Mouse (Mus musculus) ES-E14 (cell line): ENCODE data around the gene Frmd5. TPM values are rescaled to one million over a fixed set of nuclear protein-coding genes. Genes with fewer than 3 reads are reported as not detected.

ENCODE experiments used
- DNase-seq: peaks from one replicate; pipeline ENCODE4 v3.0.0-alpha.2; 2013; ENCODE audit warnings: low read depth, low spot score
- H3K27ac ChIP-seq: 2 replicates; pipeline ENCODE4 v1.5.1; 2012; ENCODE audit warnings: low read depth, mild to moderate bottlenecking, low read length, moderate library complexity, mixed read lengths; ENCODE audit not compliant: poor library complexity, insufficient read depth, severe bottlenecking
- H3K36me3 ChIP-seq: 2 replicates; pipeline ENCODE4 v1.6.1; 2012; ENCODE audit warnings: mild to moderate bottlenecking, low read length, moderate library complexity, mixed read lengths; ENCODE audit not compliant: control insufficient read depth, poor library complexity, insufficient read depth, severe bottlenecking
- H3K4me1 ChIP-seq, 2 experiments: fragments of 150-350 bp in 1 of 2; sonication (generic) in 1 of 2; 2 replicates each; pipeline ENCODE4 v1.6.1; 2012; ENCODE audit warnings: low read length in 2 of 2, mild to moderate bottlenecking in 1 of 2, mixed read lengths in 1 of 2; ENCODE audit not compliant: control insufficient read depth in 2 of 2, insufficient read depth in 2 of 2, poor library complexity in 1 of 2
- H3K4me3 ChIP-seq, 2 experiments: fragments of 150-350 bp in 1 of 2; sonication (generic) in 1 of 2; 2 replicates each; pipeline ENCODE4 v1.5.1; 2012; ENCODE audit warnings: low read length in 2 of 2, low read depth in 1 of 2, mild to moderate bottlenecking in 1 of 2, mixed read lengths in 1 of 2; ENCODE audit not compliant: insufficient read depth in 1 of 2, poor library complexity in 1 of 2, severe bottlenecking in 1 of 2
- H3K9ac ChIP-seq: 2 replicates; pipeline ENCODE4 v1.6.1; 2012; ENCODE audit warnings: low read depth, mild to moderate bottlenecking, low read length, mixed read lengths; ENCODE audit not compliant: poor library complexity, insufficient read depth, severe bottlenecking
- H3K9me3 ChIP-seq: fragments of 150-350 bp; sonication (generic); 2 replicates; pipeline ENCODE4 v1.6.1; 2012; ENCODE audit warnings: low read depth, mild to moderate bottlenecking, low read length; ENCODE audit not compliant: control insufficient read depth, insufficient read depth
- CHD2 ChIP-seq: IDR thresholded peaks from 2 replicates; pipeline ENCODE4 v1.6.1; 2014; ENCODE audit warnings: mild to moderate bottlenecking, low read depth, low read length, inconsistent platforms
- HCFC1 ChIP-seq: IDR thresholded peaks from 2 replicates; pipeline ENCODE4 v1.6.1; 2012; ENCODE audit warnings: low read length, inconsistent platforms, borderline replicate concordance; ENCODE audit not compliant: insufficient read depth
- MAFK ChIP-seq: IDR thresholded peaks from 2 replicates; pipeline ENCODE4 v1.6.1; 2014; ENCODE audit warnings: mild to moderate bottlenecking, low read depth, low read length, inconsistent platforms; ENCODE audit not compliant: insufficient read depth
- ZC3H11A ChIP-seq: IDR thresholded peaks from 2 replicates; pipeline ENCODE4 v1.6.1; 2012; ENCODE audit warnings: low read depth, mild to moderate bottlenecking, inconsistent platforms, low read length, borderline replicate concordance
- ZNF384 ChIP-seq: IDR thresholded peaks from 2 replicates; pipeline ENCODE4 v1.6.1; 2012; ENCODE audit warnings: low read depth, low read length, inconsistent platforms
- in situ Hi-C, 2 experiments: fragments of 600-800 bp; cut with MboI; formaldehyde crosslinking; loops; one replicate each; pipeline ENCODE4 v1.15.1; 2025; ENCODE audit warnings: low sequenced_read_pairs in 2 of 2, inconsistent platforms in 1 of 2; ENCODE audit not compliant: unreplicated experiment in 2 of 2
- total RNA-seq: library from RNA; depleted of rRNA; stranded (reverse); fragments of 300-350 nt; gene quantifications from 2 replicates; pipeline ENCODE4 v1.2.3, GENCODE M21; 2012

Gene Frmd5
- total RNA-seq, 1 experiment = 4.8 TPM

DNA sequence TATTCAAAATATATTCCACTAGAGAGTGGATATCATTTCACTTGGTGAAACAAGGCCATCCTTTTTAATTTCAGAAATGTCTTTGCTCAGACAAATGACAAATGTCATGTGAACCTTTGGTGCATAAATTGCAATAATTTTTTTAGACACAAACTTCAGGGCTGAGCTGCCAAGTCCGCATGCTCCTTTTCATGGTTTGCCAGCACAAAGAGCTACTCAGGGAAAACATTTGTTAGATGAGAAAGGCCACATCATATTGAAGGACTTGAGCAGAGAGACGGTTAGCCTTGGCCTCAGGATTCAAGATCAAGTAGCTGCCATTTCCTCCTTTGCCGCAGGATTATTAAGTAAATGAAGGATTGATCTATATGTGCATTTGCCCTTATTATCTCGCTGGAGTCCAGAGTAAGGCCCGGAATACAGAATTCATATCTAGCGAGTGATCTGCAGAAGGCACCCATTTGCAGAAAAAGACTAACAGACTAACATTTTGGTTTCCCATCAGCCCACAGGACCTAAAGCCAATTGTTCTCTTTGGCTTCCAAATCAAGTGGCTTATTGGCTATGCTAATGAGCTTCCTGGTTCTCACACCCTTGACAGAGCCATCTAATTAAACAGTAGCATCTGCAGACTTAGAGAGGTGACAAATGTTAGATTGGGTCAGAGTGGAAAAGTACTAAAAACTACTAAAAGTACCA lies 146.3 kb downstream of the Frmd5 start:
- no peak overlapping the region for H3K9ac ChIP-seq
- DNase-seq = no peak
- no peak for TF ChIP-seq MAFK
- no peak for TF ChIP-seq ZC3H11A
- TF ChIP-seq HCFC1 = no peak
- no peak for TF ChIP-seq ZNF384
- no peak for TF ChIP-seq CHD2
- no peaks in the 10 kb centered on the region for H3K9me3 ChIP-seq
- no peak overlapping the region for H3K4me3 ChIP-seq
- in situ Hi-C loops = no loop called here
- no peaks in the 10 kb centered on the region for H3K36me3 ChIP-seq
- H3K27ac ChIP-seq = no peak overlapping the region
- H3K4me1 ChIP-seq = no peaks in the 10 kb centered on the region

GRCm38 (mm10) chr2:121659350-121659749 lies 147.5 kb downstream of the Frmd5 start:
- no peaks in the 10 kb centered on the region for H3K4me1 ChIP-seq
- no peak for DNase-seq
- H3K27ac ChIP-seq = no peak overlapping the region
- no peak overlapping the region for H3K4me3 ChIP-seq
- in situ Hi-C loops = no loop called here
- H3K36me3 ChIP-seq = no peaks in the 10 kb centered on the region
- H3K9me3 ChIP-seq = no peaks in the 10 kb centered on the region
- no peak overlapping the region for H3K9ac ChIP-seq
- no peak for TF ChIP-seq ZC3H11A

DNA sequence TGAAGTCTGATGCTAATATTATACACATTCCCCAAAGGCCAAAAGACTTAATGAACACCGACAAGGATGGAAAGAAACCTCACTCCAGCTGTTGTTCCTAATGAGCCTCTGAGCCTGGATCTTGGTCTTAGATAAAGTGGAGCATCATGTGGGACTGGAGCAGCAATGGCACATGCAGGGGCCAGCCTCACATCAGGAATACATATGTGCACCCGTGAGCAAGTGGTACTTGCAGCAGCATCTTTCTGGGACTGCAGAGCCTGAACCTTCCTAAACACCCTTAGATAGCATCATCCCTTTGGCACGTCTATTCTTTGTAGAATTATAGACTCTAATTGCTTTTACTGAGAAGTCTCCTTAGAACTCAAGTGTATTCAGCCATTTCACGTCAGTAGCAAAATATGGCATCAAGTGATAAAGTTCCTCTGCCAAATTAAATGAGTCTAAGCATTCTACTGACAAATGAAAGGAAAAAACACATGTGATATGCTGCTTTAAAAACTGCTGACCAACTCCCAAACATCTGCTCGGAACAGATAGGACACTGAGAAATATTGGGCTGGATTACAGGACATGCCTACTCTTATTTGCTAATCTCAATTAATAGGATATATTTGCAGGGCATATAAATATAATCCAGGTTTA lies 148.6 kb downstream of the Frmd5 start:
- H3K9ac ChIP-seq = no peak overlapping the region; the same call in 1 of the 2 replicates
- H3K9me3 ChIP-seq = no peaks in the 10 kb centered on the region
- H3K36me3 ChIP-seq = no peaks in the 10 kb centered on the region
- TF ChIP-seq CHD2 = no peak
- in situ Hi-C loops = no loop called here
- H3K27ac ChIP-seq = no peak overlapping the region
- no peak overlapping the region for H3K4me3 ChIP-seq
- no peaks in the 10 kb centered on the region for H3K4me1 ChIP-seq
- no peak for DNase-seq

DNA sequence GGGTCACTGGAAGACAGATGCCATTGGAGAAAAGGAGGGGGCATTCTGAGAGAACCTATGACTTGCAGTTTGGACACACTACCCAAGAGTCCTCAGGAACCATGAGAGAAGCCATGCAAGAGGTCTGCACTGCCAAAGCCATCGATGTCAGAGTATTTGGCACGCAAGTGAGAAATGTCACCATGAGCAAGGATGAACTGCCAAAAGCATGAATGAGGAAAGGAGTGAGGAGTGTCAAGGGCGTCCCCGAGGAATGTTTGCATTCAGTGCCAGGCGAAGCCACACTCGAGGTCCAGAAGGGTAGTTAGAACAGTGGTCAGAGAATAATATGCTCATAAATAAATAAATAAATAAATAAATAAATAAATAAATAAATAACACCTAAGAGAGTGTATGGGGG lies 150.9 kb downstream of the Frmd5 start:
- no peak overlapping the region for H3K4me3 ChIP-seq
- no peaks in the 10 kb centered on the region for H3K9me3 ChIP-seq
- no peaks in the 10 kb centered on the region for H3K4me1 ChIP-seq
- H3K27ac ChIP-seq = no peak overlapping the region
- in situ Hi-C loops = no loop called here
- DNase-seq = no peak
- H3K9ac ChIP-seq = no peak overlapping the region
- no peak for TF ChIP-seq MAFK
- no peak for TF ChIP-seq HCFC1
- TF ChIP-seq ZC3H11A = no peak
- TF ChIP-seq CHD2 = no peak
- no peak for TF ChIP-seq ZNF384
- H3K36me3 ChIP-seq = no peaks in the 10 kb centered on the region

DNA sequence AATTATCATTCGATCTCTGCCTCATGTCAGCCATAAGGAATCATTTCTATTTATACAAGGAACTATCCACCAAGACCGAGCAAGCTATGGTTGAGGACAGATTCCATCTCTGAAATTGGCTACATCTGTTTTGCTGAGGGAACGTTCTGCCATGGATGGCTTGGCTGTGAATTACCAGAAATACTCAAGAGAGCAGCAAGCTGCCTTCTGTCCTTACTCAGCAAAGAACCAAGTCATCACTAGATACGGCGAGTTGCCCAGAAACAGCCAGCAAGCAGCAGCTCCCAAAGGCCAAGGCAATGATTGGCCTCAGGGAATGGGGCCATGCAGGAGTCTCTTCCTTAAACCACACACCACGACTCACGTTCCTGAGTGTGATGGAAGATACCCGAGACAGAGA lies 151.8 kb downstream of the Frmd5 start:
- DNase-seq = no peak
- no peak for TF ChIP-seq MAFK
- no peak for TF ChIP-seq CHD2
- no peak for TF ChIP-seq HCFC1
- no peak for TF ChIP-seq ZNF384
- no peak for TF ChIP-seq ZC3H11A
- H3K9ac ChIP-seq = no peak overlapping the region
- in situ Hi-C loops = no loop called here
- H3K9me3 ChIP-seq = no peaks in the 10 kb centered on the region
- no peak overlapping the region for H3K4me3 ChIP-seq
- no peaks in the 10 kb centered on the region for H3K4me1 ChIP-seq
- no peak overlapping the region for H3K27ac ChIP-seq
- H3K36me3 ChIP-seq = no peaks in the 10 kb centered on the region
